11 mouse cellular contexts compared by ENCODE assay signal in genomic region chr10:7582157-7582890, GRCm38 (mm10). TPM values are rescaled to one million over a fixed set of nuclear protein-coding genes. Genes with fewer than 3 reads are reported as not detected.
DNase-seq lines count a peak whose midpoint lies in the region; ATAC-seq and TF ChIP-seq lines count a peak whose summit lies in the region.
"Had no signal": no experiment of that assay in that cellular context is flagged by ENCODE, and none has a peak within 500 bp of the region (broad histone marks: within the 10 kb centered on the region; RNA-seq: fewer than 3 reads in every experiment).

No protein-coding gene starts in this region.

- TF ChIP-seq CTCF in hindbrain, postnatal 0 days (IDR thresholded peaks at IDR 0.05; ENCODE audit: low read depth): no peak

- H3K4me1 ChIP-seq in hindbrain, embryonic 13.5 days (replicated peaks): no peaks in the 10 kb centered on the region
- peaks cover 3% of the 10 kb centered on the region; the same call in 1 of the 2 replicates for H3K4me1 ChIP-seq in hindbrain, embryonic 12.5 days
- no peaks in the 10 kb centered on the region for H3K4me1 ChIP-seq in hindbrain, postnatal 0 days (ENCODE audit: insufficient read depth, low read length)
- no peaks in the 10 kb centered on the region for H3K4me1 ChIP-seq in stomach, embryonic 14.5 days (ENCODE audit: control insufficient read depth, insufficient read depth, low read length)

- H3K36me3 ChIP-seq in hindbrain, embryonic 13.5 days: no peaks in the 10 kb centered on the region
- H3K36me3 ChIP-seq in hindbrain, embryonic 12.5 days: no peaks in the 10 kb centered on the region
- H3K36me3 ChIP-seq in hindbrain, postnatal 0 days (ENCODE audit: insufficient read depth, low read length): no peaks in the 10 kb centered on the region
- H3K36me3 ChIP-seq in stomach, embryonic 14.5 days (ENCODE audit: control insufficient read depth, insufficient read depth, low read length): no peaks in the 10 kb centered on the region
- H3K36me3 ChIP-seq: G1E had no signal

- peak; percentile 68 for ATAC-seq in hindbrain, embryonic 13.5 days (ENCODE audit: low FRiP score)
- ATAC-seq in hindbrain, embryonic 12.5 days (ENCODE audit: low FRiP score): no peak
- peak; percentile 84 for ATAC-seq in hindbrain, postnatal 0 days
- ATAC-seq in stomach, embryonic 14.5 days (ENCODE audit: insufficient number of reproducible peaks, insufficient read depth, low FRiP score, low read depth): peak; percentile 65; the same call in 1 of the 2 replicates
- ATAC-seq: inflammation-experienced regulatory T-cells, adult 6 months had no signal

- H3K9ac ChIP-seq in hindbrain, embryonic 13.5 days: no peak overlapping the region
- no peak overlapping the region for H3K9ac ChIP-seq in hindbrain, embryonic 12.5 days
- no peak overlapping the region for H3K9ac ChIP-seq in hindbrain, postnatal 0 days (replicated peaks; ENCODE audit: low read length)
- H3K9ac ChIP-seq in stomach, embryonic 14.5 days (replicated peaks; ENCODE audit: low read depth, low read length): no peak overlapping the region

- H3K4me3 ChIP-seq in hindbrain, embryonic 13.5 days: no peak overlapping the region
- no peak overlapping the region for H3K4me3 ChIP-seq in hindbrain, embryonic 12.5 days
- H3K4me3 ChIP-seq in hindbrain, postnatal 0 days (ENCODE audit: low read length): no peak overlapping the region
- H3K4me3 ChIP-seq in stomach, embryonic 14.5 days (ENCODE audit: low read depth, low read length): no peak overlapping the region

- peak; percentile 19 for DNase-seq in R1 (ENCODE audit: low read depth, low spot score)
- peak; percentile 42 for DNase-seq in hindbrain, postnatal 0 days (ENCODE audit: low spot score)
- no peak for DNase-seq in right cerebral cortex, postnatal 10 days (ENCODE audit: low spot score in 2 of 2)
- no peak for DNase-seq in ovary, postnatal 14 days (ENCODE audit: low spot score)
- DNase-seq: adrenal gland, postnatal 25 days; cerebellum, postnatal 25 days had no signal

- no peak overlapping the region for H3K4me2 ChIP-seq in hindbrain, embryonic 13.5 days
- no peak overlapping the region for H3K4me2 ChIP-seq in hindbrain, embryonic 12.5 days (replicated peaks)
- no peak overlapping the region for H3K4me2 ChIP-seq in hindbrain, postnatal 0 days (ENCODE audit: low read depth, low read length)
- no peak overlapping the region for H3K4me2 ChIP-seq in stomach, embryonic 14.5 days (replicated peaks; ENCODE audit: low read depth, low read length)

- H3K27ac ChIP-seq in hindbrain, embryonic 13.5 days: no peak overlapping the region
- H3K27ac ChIP-seq in hindbrain, embryonic 12.5 days: no peak overlapping the region
- H3K27ac ChIP-seq in hindbrain, postnatal 0 days: peak overlapping the region; percentile 11; the same call in 1 of the 2 replicates
- H3K27ac ChIP-seq in stomach, embryonic 14.5 days (ENCODE audit: low read length): no peak overlapping the region

- H3K9me3 ChIP-seq in hindbrain, embryonic 13.5 days: no peaks in the 10 kb centered on the region
- no peaks in the 10 kb centered on the region for H3K9me3 ChIP-seq in hindbrain, embryonic 12.5 days (replicated peaks)
- H3K9me3 ChIP-seq in hindbrain, postnatal 0 days (ENCODE audit: low read length): no peaks in the 10 kb centered on the region
- no peaks in the 10 kb centered on the region for H3K9me3 ChIP-seq in stomach, embryonic 14.5 days (ENCODE audit: control insufficient read depth, low read depth, low read length)
- H3K9me3 ChIP-seq: G1E had no signal

- H3K27me3 ChIP-seq in hindbrain, embryonic 13.5 days: peaks cover 10% of the 10 kb centered on the region; the same call in 1 of the 2 replicates
- no peaks in the 10 kb centered on the region for H3K27me3 ChIP-seq in hindbrain, embryonic 12.5 days
- no peaks in the 10 kb centered on the region for H3K27me3 ChIP-seq in hindbrain, postnatal 0 days (ENCODE audit: insufficient read depth, low read length)
- no peaks in the 10 kb centered on the region for H3K27me3 ChIP-seq in stomach, embryonic 14.5 days (ENCODE audit: control insufficient read depth, insufficient read depth, low read length)

- WGBS in hindbrain, embryonic 13.5 days: 38% methylated on average over 11 of the region's 11 CpGs
- WGBS in hindbrain, embryonic 12.5 days: 42% methylated on average over 11 of the region's 11 CpGs
- WGBS in hindbrain, postnatal 0 days: 28% methylated on average over 11 of the region's 11 CpGs
- WGBS in stomach, embryonic 14.5 days: 29% methylated on average over 11 of the region's 11 CpGs

RNA-seq across cellular contexts. Expression of gene Lrp11, which starts 7.3 kb away (rescaled TPM):
- 23.4 and 23.6 TPM in 2 replicates for polyA plus RNA-seq in hindbrain, embryonic 13.5 days (2015; fragmentation: Nextera tagmentation; extraction: Ambion mirVana)
- polyA plus RNA-seq in hindbrain, embryonic 12.5 days (2016; fragmentation: Nextera tagmentation; extraction: Ambion mirVana): 17.7 and 19.3 TPM in 2 replicates
- total RNA-seq in hindbrain, postnatal 0 days (2014; rRNA removed): 162 and 204 TPM in 2 replicates
- polyA plus RNA-seq in hindbrain, postnatal 0 days (2015; fragmentation: Nextera tagmentation; extraction: Ambion mirVana): 55.4 and 56.1 TPM in 2 replicates
- 5.2 and 5.9 TPM in 2 replicates for polyA plus RNA-seq in stomach, embryonic 14.5 days (2014; fragmentation: Nextera tagmentation; extraction: Ambion mirVana)
- polyA plus RNA-seq: inflammation-experienced regulatory T-cells, adult 6 months had no signal

Comparison
In these comparisons a context has a peak if more than half of its experiments do, and no peak if none do; other contexts are left out.
1. DNase-seq: peak in R1 (single experiment) and hindbrain, postnatal 0 days (single experiment); none in right cerebral cortex, postnatal 10 days (0 of 2) and ovary, postnatal 14 days (single experiment).